In genomic region chr9:50922363-50923153, GRCm38 (mm10) we compare ENCODE assay signal across 18 mouse cellular contexts.
DNase-seq lines count a peak whose midpoint lies in the region; ATAC-seq and TF ChIP-seq lines count a peak whose summit lies in the region.
"Had no signal": no experiment of that assay in that cellular context is flagged by ENCODE, and none has a peak within 500 bp of the region (broad histone marks: within the 10 kb centered on the region; RNA-seq: fewer than 3 reads in every experiment).

No protein-coding gene starts in this region.

- no peaks in the 10 kb centered on the region for H3K36me3 ChIP-seq in lung, postnatal 0 days (ENCODE audit: insufficient read depth, low read length)
- 0 out of 2 replicates have a peak, but pooled peaks cover under 1% of the 10 kb centered on the region for H3K36me3 ChIP-seq in hindbrain, embryonic 10.5 days
- H3K36me3 ChIP-seq in heart, adult 2 months (ENCODE audit: control insufficient read depth, insufficient read depth, low read length) = peaks cover 2% of the 10 kb centered on the region; the same call in 1 of the 2 replicates

- H3K27me3 ChIP-seq in lung, postnatal 0 days (replicated peaks; ENCODE audit: insufficient read depth, low read length) = no peaks in the 10 kb centered on the region
- no peaks in the 10 kb centered on the region for H3K27me3 ChIP-seq in hindbrain, embryonic 10.5 days (ENCODE audit: insufficient read depth, poor library complexity, severe bottlenecking)
- no peaks in the 10 kb centered on the region for H3K27me3 ChIP-seq in heart, adult 2 months (ENCODE audit: control insufficient read depth, insufficient read depth, low read length)

- ATAC-seq in lung, postnatal 0 days = no peak
- ATAC-seq in erythroblast, adult 5-6 weeks (replicated peaks; ENCODE audit: low FRiP score, poor library complexity, severe bottlenecking) = 0 out of 2 replicates have a peak, but pooled peaks have one; percentile 42
- ATAC-seq: forebrain, embryonic 16.5 days had no signal

- no peaks in the 10 kb centered on the region for H3K9me3 ChIP-seq in lung, postnatal 0 days (ENCODE audit: low read length)
- H3K9me3 ChIP-seq in hindbrain, embryonic 10.5 days = no peaks in the 10 kb centered on the region

- H3K4me3 ChIP-seq in lung, postnatal 0 days (ENCODE audit: low read depth, low read length) = no peak overlapping the region
- H3K4me3 ChIP-seq in hindbrain, embryonic 10.5 days = no peak overlapping the region
- no peak overlapping the region for H3K4me3 ChIP-seq in heart, adult 2 months

- H3K4me2 ChIP-seq in lung, postnatal 0 days (replicated peaks; ENCODE audit: low read depth, low read length) = no peak overlapping the region
- H3K4me2 ChIP-seq: midbrain, embryonic 11.5 days had no signal

- TF ChIP-seq POLR2A in heart, adult 2 months (IDR thresholded peaks at IDR 0.05; ENCODE audit: insufficient read depth, low read depth, low read length) = no peak

- no peak overlapping the region for H3K27ac ChIP-seq in lung, postnatal 0 days (ENCODE audit: low read length)
- H3K27ac ChIP-seq in hindbrain, embryonic 10.5 days = no peak overlapping the region
- no peak overlapping the region for H3K27ac ChIP-seq in heart, adult 2 months
- H3K27ac ChIP-seq: macrophage had no signal

- WGBS in lung, postnatal 0 days = 60% methylated on average over 5 of the region's 5 CpGs
- WGBS in hindbrain, embryonic 10.5 days = 86% methylated on average over 5 of the region's 5 CpGs
- 64% methylated on average over 5 of the region's 5 CpGs for WGBS in heart, adult 2 months

- no peak for TF ChIP-seq CTCF in lung, postnatal 0 days (IDR thresholded peaks at IDR 0.05)
- no peak for TF ChIP-seq CTCF in heart, adult 2 months (IDR thresholded peaks at IDR 0.05)

- no peak overlapping the region for H3K9ac ChIP-seq in lung, postnatal 0 days (replicated peaks; ENCODE audit: low read depth)
- no peak overlapping the region for H3K9ac ChIP-seq in heart, adult 2 months (ENCODE audit: low read depth, low read length)

- no peak for TF ChIP-seq EP300 in lung, postnatal 0 days (IDR thresholded peaks at IDR 0.05)
- TF ChIP-seq EP300 in heart, adult 2 months (IDR thresholded peaks at IDR 0.05; ENCODE audit: insufficient read depth, low read depth, low read length) = no peak

- H3K79me2 ChIP-seq in heart, adult 2 months (replicated peaks; ENCODE audit: control insufficient read depth, insufficient read depth, low read length) = no peaks in the 10 kb centered on the region

- DNase-seq in lung, postnatal 0 days (ENCODE audit: low spot score) = peak; percentile 12
- no peak for DNase-seq in lung, postnatal 10 days
- peak; percentile 60 for DNase-seq in liver
- no peak for DNase-seq in ovary, postnatal 10 days (ENCODE audit: low spot score)
- no peak for DNase-seq in layer of hippocampus, adult 8-10 months (ENCODE audit: low spot score in 2 of 2)
- no peak for DNase-seq in hindbrain, embryonic 10.5 days (ENCODE audit: low spot score)
- no peak for DNase-seq in heart, adult 2 months
- DNase-seq: adrenal gland, adult 8-10 months; cerebellum, adult 18-20 months; cerebellum, postnatal 36 days; heart, adult 11 months; heart, postnatal 4 days; right cerebral cortex, postnatal 4 days; thymus, postnatal 4 days had no signal

- H3K4me1 ChIP-seq in lung, postnatal 0 days (ENCODE audit: insufficient read depth, low read depth, low read length) = no peaks in the 10 kb centered on the region
- H3K4me1 ChIP-seq in hindbrain, embryonic 10.5 days (replicated peaks) = no peaks in the 10 kb centered on the region
- H3K4me1 ChIP-seq in heart, adult 2 months (ENCODE audit: control insufficient read depth, insufficient read depth, low read length) = peaks cover 2% of the 10 kb centered on the region; the same call in 1 of the 2 replicates

- intact Hi-C loops in heart, adult 2 months (cut with DNase I) = no loop called here

Comparison
In these comparisons a context has a peak if more than half of its experiments do, and no peak if none do; other contexts are left out.
1. DNase-seq: peak in lung, postnatal 0 days (single experiment) and liver (single experiment); none in lung, postnatal 10 days (single experiment), ovary, postnatal 10 days (single experiment), layer of hippocampus, adult 8-10 months (0 of 2), hindbrain, embryonic 10.5 days (single experiment) and heart, adult 2 months (0 of 2).